Mouse (Mus musculus) spleen, embryonic (tissue): Measurements from ENCODE around the gene Itgb1.

Source experiments
- CTCF ChIA-PET: fragments of 350-600 bp; sonication (Branson Sonifier 250); formaldehyde crosslinking; loops from one replicate; lab custom pipeline; 2022; lab: Charles Lee

The Itgb1 gene

DNA sequence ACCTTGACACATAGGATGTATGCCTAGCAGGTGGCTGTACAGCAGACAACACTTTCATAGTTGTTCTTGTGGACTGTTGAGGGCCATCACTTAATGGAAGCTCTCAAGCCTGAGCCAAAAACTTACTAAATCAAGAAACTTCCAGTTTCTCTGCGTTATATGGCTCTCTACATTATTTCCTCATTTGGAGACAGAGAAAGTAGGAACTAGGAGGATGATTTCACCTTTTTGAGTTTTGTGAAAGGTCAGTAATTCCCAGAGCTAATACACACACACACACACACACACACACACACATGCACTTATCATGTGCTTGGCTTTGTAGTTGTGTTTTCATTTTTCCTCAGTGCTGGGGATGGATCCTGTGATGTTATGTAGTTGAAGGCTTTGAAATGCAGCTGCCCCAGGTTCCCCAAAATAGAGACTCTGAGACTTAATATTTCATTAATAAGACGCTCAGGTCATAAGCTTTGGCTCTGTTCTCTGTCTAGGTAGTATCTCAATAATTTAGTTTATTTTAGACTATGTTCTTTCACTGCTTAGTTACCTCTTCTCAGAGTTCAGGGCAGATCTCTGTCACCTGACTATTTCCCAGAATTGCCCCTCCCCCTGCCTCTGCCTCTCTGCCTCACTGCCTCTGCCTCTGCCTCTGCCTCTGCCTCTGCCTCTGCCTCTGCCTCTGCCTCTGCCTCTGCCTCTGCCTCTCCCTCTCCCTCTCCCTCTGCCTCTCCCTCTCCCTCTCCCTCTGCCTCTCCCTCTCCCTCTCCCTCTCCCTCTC is 4.7 kb upstream of the Itgb1 start:
- CTCF ChIA-PET = interaction anchor here (0.6 kb wide), 1 partner anchor 13 kb away, joined by 3 read pairs; no protein-coding TSS in a partner anchor

DNA sequence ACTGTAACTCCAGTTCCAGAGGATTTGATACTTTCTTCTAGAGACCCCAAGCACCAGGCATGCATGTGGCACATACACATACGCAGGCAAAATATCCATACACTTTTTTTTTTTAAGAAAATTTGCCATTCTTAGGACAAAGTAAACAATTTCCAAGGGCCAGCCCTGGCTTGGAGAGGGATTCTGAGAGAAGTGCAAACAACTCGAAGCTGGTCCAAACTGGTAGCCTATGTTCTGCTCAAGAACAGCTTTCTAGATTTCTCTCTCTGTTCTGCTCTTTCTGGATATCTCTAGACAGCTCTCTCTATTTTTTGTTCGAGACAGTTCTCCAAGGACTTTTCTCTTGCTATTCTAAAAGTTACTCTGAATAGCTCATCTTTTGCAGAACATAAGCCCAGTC is 3.5 kb upstream of the Itgb1 start:
- CTCF ChIA-PET = no interaction called here

DNA sequence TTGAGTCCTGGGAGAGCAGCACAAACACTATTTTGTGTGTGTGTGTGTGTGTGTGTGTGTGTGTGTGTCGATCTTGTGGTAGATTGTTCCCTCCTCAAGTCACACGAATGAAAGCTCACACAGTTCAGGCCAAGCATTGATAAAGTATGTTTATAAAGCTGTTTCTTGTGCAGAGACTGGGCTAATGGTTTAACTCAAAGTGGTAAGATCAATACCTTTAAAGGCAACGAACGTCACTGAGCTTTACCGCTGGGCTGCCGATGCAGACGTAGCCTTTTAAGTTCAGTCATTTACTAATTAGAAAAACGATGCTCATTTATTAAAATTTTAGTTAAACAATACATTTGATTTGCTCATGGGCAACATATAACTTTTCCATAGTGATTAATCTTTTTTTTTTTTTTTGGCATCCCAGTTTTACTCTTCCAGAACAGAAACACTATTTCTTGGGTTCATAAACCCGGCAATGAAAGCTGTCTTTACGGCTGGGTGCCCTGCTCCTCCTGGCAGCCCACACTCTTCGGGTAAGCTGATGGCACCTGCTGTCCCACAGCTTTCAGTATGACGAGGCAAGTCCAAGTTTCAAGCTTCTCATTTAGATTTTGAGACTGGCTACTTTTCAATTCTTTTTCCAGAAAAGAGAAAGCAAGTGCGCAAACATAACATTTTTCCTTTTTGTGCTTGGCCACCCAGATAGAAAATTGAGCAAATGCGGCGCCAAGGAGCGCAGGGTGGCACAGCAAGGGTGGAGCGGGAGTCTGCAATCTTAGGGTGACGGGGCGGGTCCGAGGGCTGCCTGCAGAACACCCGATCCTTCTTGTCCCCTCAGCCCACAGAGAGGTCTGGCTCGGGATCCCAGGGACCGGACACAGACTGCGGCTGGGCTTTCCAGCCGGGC is 596 bp upstream of the Itgb1 start:
- CTCF ChIA-PET = interaction anchor here (0.6 kb wide), 1 partner anchor 194 kb away, joined by 3 read pairs; no protein-coding TSS in a partner anchor

DNA sequence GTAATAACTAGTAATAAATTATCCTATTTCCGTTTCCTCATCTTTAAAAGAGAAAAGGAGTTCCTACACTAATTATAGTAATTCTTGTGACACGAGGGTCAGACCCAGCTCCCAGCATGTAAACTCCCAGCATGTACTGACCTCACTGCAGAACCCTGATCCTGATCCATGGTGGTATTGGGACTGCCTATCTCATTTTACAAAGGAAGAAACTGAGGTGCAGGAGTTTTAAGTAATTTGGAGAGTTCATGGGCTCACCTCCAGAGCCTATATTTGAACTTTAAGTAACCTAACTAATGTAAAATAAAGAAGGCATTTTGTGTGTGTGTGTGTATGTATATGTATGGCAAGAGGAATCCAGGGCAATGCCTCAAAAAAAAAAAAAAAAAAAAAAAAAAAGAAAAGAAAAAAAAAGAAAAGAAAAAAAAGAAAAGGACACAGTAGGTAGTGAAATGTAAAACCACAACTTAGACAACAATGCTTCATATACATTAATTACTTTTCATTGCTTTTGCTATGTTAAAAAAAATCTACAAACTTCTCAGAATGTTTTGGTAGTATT is 1.1 kb downstream of the Itgb1 start:
- CTCF ChIA-PET = no interaction called here

DNA sequence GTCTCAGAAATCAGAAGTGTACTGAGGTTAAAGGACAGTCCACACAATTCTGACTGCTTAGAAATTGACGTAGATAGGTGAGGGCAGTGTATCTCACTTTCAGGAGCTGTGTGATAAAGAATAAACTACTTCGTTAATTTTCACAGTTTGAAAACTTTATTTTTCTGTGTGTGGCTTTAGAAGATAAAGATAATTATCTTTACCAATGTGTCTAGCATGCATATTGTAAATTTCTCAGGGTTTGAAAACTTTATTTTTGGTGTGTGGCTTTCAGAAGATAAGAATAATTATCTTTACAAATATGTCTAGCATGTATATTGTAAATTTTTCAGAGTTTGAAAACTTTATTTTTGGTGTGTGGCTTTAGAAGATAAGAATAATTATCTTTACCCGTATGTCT is 3.2 kb downstream of the Itgb1 start:
- CTCF ChIA-PET = no interaction called here

DNA sequence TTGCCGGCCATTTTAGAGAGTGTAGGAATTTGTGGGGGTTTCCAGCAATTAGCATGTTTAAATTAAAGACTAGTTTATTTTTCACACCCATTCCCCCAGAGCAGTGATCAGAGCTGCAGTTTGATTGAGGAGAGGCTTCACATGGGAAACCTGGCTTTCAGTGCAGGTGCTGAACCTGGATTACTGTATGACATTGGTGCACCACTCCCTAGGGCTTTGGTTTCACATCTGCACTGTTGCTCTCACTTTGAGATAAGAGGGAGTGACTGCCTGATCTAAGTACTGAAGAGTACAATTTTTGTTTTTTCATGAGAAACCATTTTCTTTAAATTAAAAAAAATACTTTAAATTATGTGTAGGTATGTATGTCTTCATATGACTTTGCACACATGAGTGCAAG is 4.6 kb downstream of the Itgb1 start:
- CTCF ChIA-PET = no interaction called here

DNA sequence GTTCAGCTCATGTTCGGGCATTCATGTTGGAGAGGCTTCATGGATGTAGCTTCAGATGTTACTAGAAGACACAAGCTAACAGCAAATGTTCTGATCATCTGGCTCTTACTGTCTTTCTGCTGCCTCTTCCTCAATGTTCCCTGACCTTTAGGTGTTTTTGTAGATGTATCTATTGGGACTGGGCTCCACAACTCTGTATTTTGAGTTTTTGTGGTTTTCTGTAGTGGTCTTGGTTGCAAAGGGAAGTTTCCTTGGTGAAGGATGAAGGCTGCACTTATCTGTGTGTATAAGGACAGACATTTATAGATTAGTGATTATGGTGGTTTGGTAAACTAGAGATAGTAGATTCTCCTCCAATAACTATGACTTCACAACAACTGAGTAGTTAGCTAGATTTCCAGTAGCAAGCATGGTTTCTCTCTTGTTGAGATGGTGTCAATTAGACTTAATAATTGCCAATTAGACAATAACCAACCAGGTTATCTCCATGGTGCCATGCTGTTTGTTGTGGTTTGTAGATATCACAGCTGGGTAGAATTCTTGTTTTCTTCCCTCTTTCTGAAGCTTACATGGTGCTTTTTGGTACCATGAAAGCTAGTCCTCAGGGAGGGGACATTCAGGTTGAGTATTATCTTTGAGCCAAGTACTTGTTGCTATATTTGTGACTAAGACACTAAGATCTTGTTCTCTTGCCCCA is 11.4 kb downstream of the Itgb1 start:
- CTCF ChIA-PET = interaction anchor here (0.7 kb wide), 1 partner anchor 8 kb away, joined by 5 read pairs; no protein-coding TSS in a partner anchor

DNA sequence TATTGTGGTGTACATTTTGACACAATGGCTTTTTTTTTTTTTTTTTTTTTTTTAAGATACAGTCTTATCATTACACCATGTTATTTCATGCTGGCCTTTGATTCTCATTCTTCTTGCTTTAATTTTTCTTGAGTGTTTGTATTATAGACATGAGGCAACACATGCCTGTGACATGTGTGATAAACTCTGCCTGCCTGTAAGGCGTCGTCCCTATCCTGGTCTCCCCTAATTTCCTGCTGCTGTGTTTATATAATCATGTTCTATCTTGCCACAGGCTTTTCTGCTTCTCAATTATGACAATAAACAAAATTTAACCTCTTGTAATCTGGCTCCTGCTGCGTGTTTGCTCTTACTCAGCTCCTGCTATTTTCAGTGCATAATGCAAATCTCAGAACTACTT is 12.5 kb downstream of the Itgb1 start:
- CTCF ChIA-PET = no interaction called here

DNA sequence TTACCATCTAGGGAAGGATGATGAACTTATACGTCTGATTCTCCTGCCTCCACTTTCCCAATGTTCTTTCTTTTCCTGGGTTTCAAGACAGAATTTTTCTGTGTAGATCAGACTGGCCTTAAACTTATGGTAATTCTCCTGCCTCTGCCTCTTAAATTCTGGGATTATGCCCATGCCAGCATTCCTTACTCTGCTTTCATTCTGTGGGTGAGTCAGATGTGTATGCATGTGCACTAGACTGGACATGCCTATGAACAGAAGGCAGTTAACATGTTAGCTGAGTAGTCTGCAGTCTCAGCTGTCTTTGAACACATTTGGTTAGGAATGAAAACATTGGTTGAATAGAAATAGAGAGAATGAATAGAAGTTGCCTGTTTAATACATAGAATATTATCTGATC is 18.9 kb downstream of the Itgb1 start:
- CTCF ChIA-PET = no interaction called here

DNA sequence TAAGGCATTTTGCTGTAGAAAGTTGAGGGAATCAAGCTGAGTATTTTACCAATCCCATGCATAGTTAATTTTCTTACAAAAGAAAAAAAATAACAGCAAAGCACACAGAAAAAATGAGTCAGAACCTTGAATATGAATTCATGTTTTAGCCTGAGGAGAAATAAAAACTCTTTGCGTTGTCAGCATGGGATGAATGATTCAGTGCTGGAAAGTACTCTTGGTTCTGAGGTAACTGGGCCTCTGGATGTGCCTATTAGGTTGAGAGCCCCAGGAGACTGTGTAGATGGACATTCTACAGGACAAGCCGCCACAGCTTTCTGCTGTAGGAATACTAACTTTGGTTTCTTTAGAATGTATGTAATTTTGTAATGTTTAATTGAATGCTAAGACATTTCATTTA is 19.4 kb downstream of the Itgb1 start:
- CTCF ChIA-PET = interaction anchor here (0.6 kb wide), 1 partner anchor 8 kb away, joined by 5 read pairs; no protein-coding TSS in a partner anchor

DNA sequence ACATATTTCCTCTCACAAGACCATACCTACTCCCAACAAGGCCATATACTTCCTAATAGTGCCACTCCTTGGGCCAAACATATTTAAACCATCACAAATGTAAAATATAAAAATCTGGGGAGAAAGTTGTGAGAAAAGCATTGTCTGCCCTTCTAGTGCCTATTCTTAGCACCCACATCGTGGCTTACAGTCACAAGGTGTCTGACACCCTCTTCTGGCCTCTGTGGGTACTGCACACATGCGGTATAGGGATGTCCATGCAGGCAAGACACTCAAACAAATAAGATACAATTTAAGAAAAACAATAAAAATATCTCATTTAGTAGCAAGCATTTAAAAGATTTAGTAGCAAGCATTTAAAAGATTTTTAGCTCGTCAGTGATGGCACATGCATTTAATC is 23.8 kb downstream of the Itgb1 start:
- CTCF ChIA-PET = interaction anchor here (0.6 kb wide), 1 partner anchor 1285 kb away, joined by 3 read pairs; no protein-coding TSS in a partner anchor

DNA sequence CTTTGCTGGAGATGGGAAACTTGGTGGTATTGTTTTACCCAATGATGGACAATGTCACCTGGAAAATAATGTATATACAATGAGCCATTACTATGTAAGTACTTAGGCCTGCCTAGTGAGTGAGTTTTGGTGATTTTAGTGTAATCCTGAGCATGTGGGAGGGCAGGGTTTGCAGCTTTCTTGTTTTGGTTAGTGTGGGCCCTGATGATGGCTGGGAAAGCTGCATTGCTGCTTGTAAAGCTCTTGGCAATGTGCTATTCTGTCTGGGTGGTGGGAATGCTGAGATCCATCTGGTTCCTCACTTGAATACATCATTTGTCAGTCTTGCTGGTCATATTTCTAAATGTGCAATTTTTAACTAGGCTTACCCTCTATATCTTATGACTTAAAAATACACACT is 30.7 kb downstream of the Itgb1 start:
- CTCF ChIA-PET = no interaction called here

DNA sequence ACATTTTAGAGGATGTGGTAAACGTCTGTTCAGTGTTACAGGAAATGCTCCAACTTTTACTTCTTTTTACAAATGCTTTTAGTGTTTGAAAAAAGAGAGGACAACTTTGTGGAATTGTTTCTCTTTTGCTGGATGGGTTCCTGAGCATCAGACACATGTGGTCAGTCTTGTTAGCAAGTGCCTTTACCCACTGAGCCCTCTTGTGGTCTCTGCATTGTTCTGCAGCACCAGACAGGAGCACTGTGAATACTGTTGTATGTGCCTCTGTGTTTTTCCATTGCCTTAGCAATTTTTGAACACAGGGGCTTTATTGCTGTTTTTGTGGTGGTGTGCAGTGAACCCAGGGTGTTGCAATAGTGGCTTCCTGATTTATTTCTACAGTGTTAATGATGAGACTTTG is 39.4 kb downstream of the Itgb1 start:
- CTCF ChIA-PET = no interaction called here

DNA sequence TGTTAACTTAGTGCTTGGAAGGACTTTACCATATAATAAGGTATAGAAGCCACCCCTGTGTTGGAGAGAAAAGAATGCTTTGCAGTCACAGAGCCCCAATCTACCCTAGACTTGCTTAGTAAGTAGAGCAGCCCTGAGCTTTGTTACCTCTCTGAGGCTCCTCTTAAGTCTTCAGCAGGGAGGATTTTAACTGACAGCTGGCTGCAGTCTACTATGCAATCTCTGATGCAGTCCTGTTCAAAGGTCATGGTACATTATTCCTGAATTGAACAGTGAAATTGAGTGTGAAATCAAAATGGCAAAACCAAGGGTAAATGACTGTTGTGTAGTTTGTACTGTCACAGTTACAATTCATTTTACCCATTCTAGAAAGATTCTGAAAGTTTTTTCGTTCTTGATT is 41.8 kb downstream of the Itgb1 start:
- CTCF ChIA-PET = interaction anchor here (0.9 kb wide), 1 partner anchor 1152 kb away, joined by 4 read pairs; no protein-coding TSS in a partner anchor

DNA sequence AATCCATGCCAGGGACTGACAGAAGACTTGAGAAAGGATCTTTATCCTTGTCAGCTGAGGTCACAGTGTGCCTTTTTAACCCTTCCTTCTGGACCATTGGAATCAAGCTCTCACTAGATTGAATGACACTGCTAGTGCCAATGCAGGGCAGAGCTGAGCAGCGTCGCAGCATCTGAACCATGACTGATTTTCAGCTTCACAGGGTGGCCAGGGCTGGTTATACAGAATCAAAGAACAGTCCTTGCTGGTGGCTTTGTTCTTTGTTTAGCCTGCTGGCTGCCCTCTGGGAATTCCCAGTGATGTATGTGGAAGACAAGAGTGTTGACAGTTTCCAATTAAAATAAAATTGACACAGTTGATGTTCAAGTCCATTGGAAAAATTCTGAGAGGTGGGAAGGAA is 46.8 kb downstream of the Itgb1 start:
- CTCF ChIA-PET = no interaction called here

DNA sequence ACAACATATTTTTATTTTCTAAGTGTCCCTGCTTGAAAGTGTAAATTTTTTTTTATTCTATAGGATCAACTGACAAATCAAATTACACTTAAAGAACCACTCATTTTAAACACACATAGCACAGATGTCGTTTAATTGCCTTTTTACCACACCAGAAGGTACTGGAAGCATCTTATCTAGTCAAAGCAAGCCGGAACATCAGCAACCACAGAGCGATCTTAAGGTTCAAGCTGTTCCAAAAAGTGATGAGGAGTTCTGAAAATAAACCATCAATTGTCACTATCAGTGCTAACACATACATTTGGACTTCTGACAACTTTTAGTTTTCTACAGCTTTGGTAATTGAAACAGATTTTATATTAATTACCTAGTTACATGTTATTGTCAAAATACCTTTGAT is 48.7 kb downstream of the Itgb1 start:
- CTCF ChIA-PET = no interaction called here

DNA sequence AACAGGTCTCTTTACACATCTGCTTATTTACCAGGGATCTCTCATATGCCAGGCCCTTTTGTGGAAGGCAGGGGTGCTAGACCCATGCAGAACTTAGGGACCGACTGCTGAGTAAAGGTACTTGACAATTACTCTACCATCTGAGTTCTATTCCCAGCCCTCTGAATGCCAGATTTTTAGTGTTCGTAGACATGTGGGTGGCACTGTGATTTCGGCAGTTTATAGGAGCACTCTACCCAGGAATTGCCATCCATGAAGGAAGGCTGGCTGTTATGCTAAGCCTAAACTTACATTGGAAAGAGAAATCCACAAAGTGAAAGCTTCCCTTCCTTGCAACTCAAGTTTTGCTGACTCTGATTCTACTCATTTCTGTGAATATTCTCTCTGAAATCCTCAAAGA is 50.2 kb downstream of the Itgb1 start:
- CTCF ChIA-PET = no interaction called here
